Mouse (Mus musculus): ENCODE results near the gene Gtf3c5. TPM values are rescaled to one million over a fixed set of nuclear protein-coding genes. Genes with fewer than 3 reads are reported as not detected.

Gene Gtf3c5
- polyA plus RNA-seq, 1 experiment from 2014 or later, result 30.5 TPM

- H3K4me3 ChIP-seq (ENCODE audit: low read depth, low read length), result no peak within 1 kb of the TSS
These were observed 38.2 kb upstream of the Gtf3c5 start, which contains the start of gene Gfi1b for GRCm38 (mm10) chr2:28621664-28622171. Gene Gfi1b, minus strand, starts transcription at chr2:28621982.

DNA sequence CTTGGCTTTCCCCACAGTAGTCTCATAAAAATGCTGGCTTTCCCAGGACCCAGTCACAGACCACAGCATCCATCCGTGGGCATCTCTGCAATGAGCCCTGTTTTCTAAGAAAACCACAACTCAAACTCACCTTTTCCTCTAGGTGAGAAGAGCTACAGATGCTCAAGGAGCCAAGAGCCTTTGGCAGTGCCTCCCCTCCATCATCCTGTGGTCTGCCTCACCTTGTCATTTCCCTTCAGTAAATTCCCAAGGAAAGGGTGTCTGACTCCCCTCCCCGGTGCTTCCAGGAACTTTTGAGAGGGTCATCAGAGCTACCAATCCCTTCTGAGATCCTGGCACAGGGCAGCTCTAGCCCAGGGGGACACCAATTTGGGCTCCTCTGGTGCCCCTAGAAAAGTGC lies 37.6 kb upstream of the Gtf3c5 start:
- H3K27me3 ChIP-seq (ENCODE audit: control insufficient read depth, insufficient read depth, low read length), result no peaks in the 10 kb centered on the region
- H3K36me3 ChIP-seq (ENCODE audit: control insufficient read depth, insufficient read depth, low read length), result no peaks in the 10 kb centered on the region
- WGBS, result 22% methylated on average over 2 of the region's 2 CpGs
- H3K9me3 ChIP-seq (ENCODE audit: control insufficient read depth, low read depth, low read length), result no peaks in the 10 kb centered on the region
- no peak overlapping the region for H3K4me2 ChIP-seq (replicated peaks; ENCODE audit: low read depth, low read length)
- no peak for ATAC-seq (ENCODE audit: insufficient number of reproducible peaks, insufficient read depth, low FRiP score, low read depth)
- H3K9ac ChIP-seq (replicated peaks; ENCODE audit: low read depth, low read length), result no peak overlapping the region
- no peaks in the 10 kb centered on the region for H3K4me1 ChIP-seq (ENCODE audit: control insufficient read depth, insufficient read depth, low read length)
- H3K27ac ChIP-seq (ENCODE audit: low read length), result no peak overlapping the region
- H3K4me3 ChIP-seq (ENCODE audit: low read depth, low read length), result no peak overlapping the region

More at GRCm38 (mm10) chr2:28621664-28622171, 38.2 kb upstream of the Gtf3c5 start, which contains the start of gene Gfi1b:
- Histone ChIP-seq H3K4me1 (ENCODE audit: control insufficient read depth, insufficient read depth, low read length) (no peaks in the 10 kb centered on the region), H3K9ac (replicated peaks; ENCODE audit: low read depth, low read length) (no peak within 1 kb of the TSS), H3K4me2 (replicated peaks; ENCODE audit: low read depth, low read length) (0 out of 2 replicates have a peak within 1 kb of the TSS, but pooled peaks have one; percentile 7), H3K27me3 (ENCODE audit: control insufficient read depth, insufficient read depth, low read length) (no peaks in the 10 kb centered on the region), H3K27ac (ENCODE audit: low read length) (no peak within 1 kb of the TSS), H3K9me3 (ENCODE audit: control insufficient read depth, low read depth, low read length) (no peaks in the 10 kb centered on the region), H3K36me3 (ENCODE audit: control insufficient read depth, insufficient read depth, low read length) (no peaks in the 10 kb centered on the region)
- WGBS, result 8% methylated on average over 16 of the region's 16 CpGs
- no peak for ATAC-seq (ENCODE audit: insufficient number of reproducible peaks, insufficient read depth, low FRiP score, low read depth)

GRCm38 (mm10) chr2:28620522-28620921 lies 37.0 kb upstream of the Gtf3c5 start:
- no peak overlapping the region for H3K9ac ChIP-seq (replicated peaks; ENCODE audit: low read depth, low read length)
- H3K4me2 ChIP-seq (replicated peaks; ENCODE audit: low read depth, low read length), result no peak overlapping the region
- no peak overlapping the region for H3K27ac ChIP-seq (ENCODE audit: low read length)
- no peaks in the 10 kb centered on the region for H3K36me3 ChIP-seq (ENCODE audit: control insufficient read depth, insufficient read depth, low read length)
- H3K9me3 ChIP-seq (ENCODE audit: control insufficient read depth, low read depth, low read length), result no peaks in the 10 kb centered on the region
- no peak overlapping the region for H3K4me3 ChIP-seq (ENCODE audit: low read depth, low read length)
- no peaks in the 10 kb centered on the region for H3K27me3 ChIP-seq (ENCODE audit: control insufficient read depth, insufficient read depth, low read length)
- H3K4me1 ChIP-seq (ENCODE audit: control insufficient read depth, insufficient read depth, low read length), result no peaks in the 10 kb centered on the region
- 62% methylated on average over 10 of the region's 10 CpGs for WGBS
- ATAC-seq (ENCODE audit: insufficient number of reproducible peaks, insufficient read depth, low FRiP score, low read depth), result no peak

GRCm38 (mm10) chr2:28619369-28619768 lies 35.8 kb upstream of the Gtf3c5 start:
- Histone ChIP-seq H3K27ac (ENCODE audit: low read length) (no peak overlapping the region), H3K4me2 (replicated peaks; ENCODE audit: low read depth, low read length) (no peak overlapping the region), H3K27me3 (ENCODE audit: control insufficient read depth, insufficient read depth, low read length) (no peaks in the 10 kb centered on the region), H3K9ac (replicated peaks; ENCODE audit: low read depth, low read length) (no peak overlapping the region), H3K4me1 (ENCODE audit: control insufficient read depth, insufficient read depth, low read length) (no peaks in the 10 kb centered on the region), H3K4me3 (ENCODE audit: low read depth, low read length) (no peak overlapping the region), H3K9me3 (ENCODE audit: control insufficient read depth, low read depth, low read length) (no peaks in the 10 kb centered on the region), H3K36me3 (ENCODE audit: control insufficient read depth, insufficient read depth, low read length) (no peaks in the 10 kb centered on the region)
- ATAC-seq (ENCODE audit: insufficient number of reproducible peaks, insufficient read depth, low FRiP score, low read depth), result no peak
- WGBS, result 85% methylated on average over 6 of the region's 6 CpGs

DNA sequence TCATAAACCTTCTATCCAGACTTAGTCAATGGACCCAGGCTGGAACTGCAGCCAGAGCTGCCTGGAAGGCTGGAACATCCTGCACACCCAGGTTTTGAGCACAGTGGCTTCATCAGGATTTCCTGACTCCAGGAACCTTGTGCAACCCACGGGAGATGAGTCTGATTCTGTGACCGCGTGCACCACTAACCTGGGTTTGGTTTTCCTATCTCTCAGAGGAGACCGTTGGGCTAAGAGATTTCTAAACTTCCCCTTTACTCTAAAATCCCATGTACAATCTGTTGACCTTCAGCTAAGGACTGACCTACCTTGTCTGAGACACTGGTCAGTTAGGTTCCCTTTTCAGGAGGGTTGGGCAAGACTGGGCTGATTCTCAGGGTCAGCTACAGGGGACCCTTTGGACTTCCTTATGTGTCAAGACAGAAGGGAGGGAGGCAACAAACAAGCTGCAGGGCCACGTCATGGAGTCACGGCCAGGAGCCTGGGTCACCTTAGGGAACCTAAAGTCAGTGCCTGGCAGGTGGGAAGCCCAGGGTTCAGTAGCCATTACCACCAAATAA lies 35.3 kb upstream of the Gtf3c5 start:
- no peak for ATAC-seq (ENCODE audit: insufficient number of reproducible peaks, insufficient read depth, low FRiP score, low read depth)

DNA sequence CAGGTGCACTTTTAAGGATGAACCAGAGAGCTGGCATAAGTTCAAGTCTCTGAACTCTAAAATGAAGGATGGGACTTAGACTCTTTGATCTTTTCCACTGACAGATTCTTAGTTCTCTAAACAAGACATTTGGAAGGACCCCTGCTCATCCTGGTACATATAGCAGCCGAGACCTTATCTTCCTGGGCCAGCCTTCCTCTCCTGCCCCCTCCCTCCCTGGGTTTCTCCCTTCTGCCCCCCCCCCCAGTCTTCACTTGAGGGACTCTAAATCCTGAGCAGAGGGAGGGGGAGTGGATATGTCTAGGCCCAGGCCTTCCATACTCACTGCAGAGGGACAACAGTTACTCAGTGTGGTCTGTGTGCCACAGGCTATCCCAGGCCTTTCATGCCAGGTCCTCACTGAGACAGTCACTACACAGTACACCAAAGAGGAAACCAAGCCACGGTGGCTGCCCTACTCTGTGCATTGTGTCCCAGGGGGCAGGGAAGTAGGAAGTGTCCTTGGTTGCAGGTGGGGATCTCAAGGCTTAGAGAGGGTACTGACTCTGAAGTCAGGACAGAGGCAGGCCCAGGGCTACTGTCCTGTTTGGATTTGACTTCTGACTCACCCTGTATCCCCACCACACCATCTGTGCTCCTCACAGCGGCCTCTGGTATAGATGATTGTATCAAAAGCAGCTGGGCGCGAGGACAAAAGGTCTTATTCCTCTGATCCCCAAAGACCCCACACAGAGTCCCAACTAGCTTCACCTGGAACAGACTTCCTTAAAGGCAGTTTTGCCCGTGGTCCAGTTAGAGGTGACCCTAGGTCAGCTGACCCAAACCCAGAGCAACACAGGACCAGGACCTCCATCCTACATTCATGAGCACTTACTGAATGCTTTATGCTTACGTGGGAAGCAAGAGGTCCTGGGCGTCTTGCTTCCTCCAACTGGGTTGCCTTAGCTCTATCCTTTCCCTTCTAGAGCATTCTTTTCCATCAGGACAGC lies 34.2 kb upstream of the Gtf3c5 start:
- H3K36me3 ChIP-seq (ENCODE audit: control insufficient read depth, insufficient read depth, low read length), result no peaks in the 10 kb centered on the region

More for the DNA sequence above, 35.3 kb upstream of the Gtf3c5 start:
- Histone ChIP-seq H3K9me3 (ENCODE audit: control insufficient read depth, low read depth, low read length) (no peaks in the 10 kb centered on the region), H3K4me1 (ENCODE audit: control insufficient read depth, insufficient read depth, low read length) (no peaks in the 10 kb centered on the region), H3K36me3 (ENCODE audit: control insufficient read depth, insufficient read depth, low read length) (no peaks in the 10 kb centered on the region), H3K4me3 (ENCODE audit: low read depth, low read length) (no peak overlapping the region), H3K27me3 (ENCODE audit: control insufficient read depth, insufficient read depth, low read length) (no peaks in the 10 kb centered on the region), H3K4me2 (replicated peaks; ENCODE audit: low read depth, low read length) (no peak overlapping the region), H3K27ac (ENCODE audit: low read length) (no peak overlapping the region), H3K9ac (replicated peaks; ENCODE audit: low read depth, low read length) (no peak overlapping the region)
- 79% methylated on average over 6 of the region's 6 CpGs for WGBS

GRCm38 (mm10) chr2:28616874-28617273 lies 33.3 kb upstream of the Gtf3c5 start:
- Histone ChIP-seq H3K4me1 (ENCODE audit: control insufficient read depth, insufficient read depth, low read length) (no peaks in the 10 kb centered on the region), H3K9ac (replicated peaks; ENCODE audit: low read depth, low read length) (no peak overlapping the region), H3K4me3 (ENCODE audit: low read depth, low read length) (no peak overlapping the region), H3K27me3 (ENCODE audit: control insufficient read depth, insufficient read depth, low read length) (no peaks in the 10 kb centered on the region), H3K27ac (ENCODE audit: low read length) (no peak overlapping the region), H3K36me3 (ENCODE audit: control insufficient read depth, insufficient read depth, low read length) (no peaks in the 10 kb centered on the region), H3K4me2 (replicated peaks; ENCODE audit: low read depth, low read length) (no peak overlapping the region), H3K9me3 (ENCODE audit: control insufficient read depth, low read depth, low read length) (no peaks in the 10 kb centered on the region)
- 80% methylated on average over 9 of the region's 9 CpGs for WGBS
- peak; percentile 51; the same call in 1 of the 2 replicates for ATAC-seq (ENCODE audit: insufficient number of reproducible peaks, insufficient read depth, low FRiP score, low read depth)

More for the DNA sequence above, 34.2 kb upstream of the Gtf3c5 start:
- Histone ChIP-seq H3K9me3 (ENCODE audit: control insufficient read depth, low read depth, low read length) (no peaks in the 10 kb centered on the region), H3K4me3 (ENCODE audit: low read depth, low read length) (no peak overlapping the region), H3K4me1 (ENCODE audit: control insufficient read depth, insufficient read depth, low read length) (no peaks in the 10 kb centered on the region), H3K9ac (replicated peaks; ENCODE audit: low read depth, low read length) (no peak overlapping the region), H3K27me3 (ENCODE audit: control insufficient read depth, insufficient read depth, low read length) (no peaks in the 10 kb centered on the region), H3K4me2 (replicated peaks; ENCODE audit: low read depth, low read length) (no peak overlapping the region), H3K27ac (ENCODE audit: low read length) (no peak overlapping the region)
- 0 out of 2 replicates have a peak, but pooled peaks have one; percentile 34 for ATAC-seq (ENCODE audit: insufficient number of reproducible peaks, insufficient read depth, low FRiP score, low read depth)
- WGBS, result 78% methylated on average over 8 of the region's 8 CpGs

DNA sequence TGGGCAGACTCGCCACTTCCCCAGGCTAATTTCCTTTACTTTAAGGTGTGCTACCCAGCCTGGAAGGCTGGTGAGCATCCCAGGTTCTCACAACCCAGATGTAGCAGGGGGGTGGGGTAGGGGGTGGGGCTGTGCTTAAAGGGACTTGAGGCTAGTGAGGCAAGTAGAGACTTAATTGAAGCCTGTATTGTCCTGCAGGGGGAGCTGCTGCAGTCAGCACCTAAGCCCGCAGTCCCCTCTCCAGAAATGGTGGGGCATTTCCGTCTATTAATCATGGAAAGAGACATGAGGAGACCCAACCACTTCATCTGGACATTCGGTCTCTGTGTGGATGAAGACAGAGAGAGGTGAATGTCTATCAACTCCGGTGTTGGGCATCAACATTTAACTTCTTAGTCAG lies 32.8 kb upstream of the Gtf3c5 start:
- 34% methylated on average over 5 of the region's 5 CpGs for WGBS
- Histone ChIP-seq H3K27ac (ENCODE audit: low read length) (no peak overlapping the region), H3K27me3 (ENCODE audit: control insufficient read depth, insufficient read depth, low read length) (no peaks in the 10 kb centered on the region), H3K4me1 (ENCODE audit: control insufficient read depth, insufficient read depth, low read length) (no peaks in the 10 kb centered on the region), H3K4me3 (ENCODE audit: low read depth, low read length) (no peak overlapping the region), H3K9ac (replicated peaks; ENCODE audit: low read depth, low read length) (no peak overlapping the region), H3K36me3 (ENCODE audit: control insufficient read depth, insufficient read depth, low read length) (no peaks in the 10 kb centered on the region), H3K4me2 (replicated peaks; ENCODE audit: low read depth, low read length) (no peak overlapping the region), H3K9me3 (ENCODE audit: control insufficient read depth, low read depth, low read length) (no peaks in the 10 kb centered on the region)
- no peak for ATAC-seq (ENCODE audit: insufficient number of reproducible peaks, insufficient read depth, low FRiP score, low read depth)

Measured in stomach, embryonic 14.5 days (tissue).